Mouse (Mus musculus): ENCODE results near the gene Msx1. TPM values are rescaled to one million over a fixed set of nuclear protein-coding genes. Genes with fewer than 3 reads are reported as not detected.

Msx1 gene
- polyA plus RNA-seq, 1 experiment from 2014 or later, result 13.3 TPM

- WGBS, result 2% methylated on average over 46 of the region's 46 CpGs
- Histone ChIP-seq H3K27ac (replicated peaks; ENCODE audit: low read depth, low read length) (no peak overlapping the region), H3K4me3 (replicated peaks; ENCODE audit: low read depth, low read length) (0 out of 2 replicates have a peak overlapping the region, but pooled peaks have one; percentile 5), H3K27me3 (ENCODE audit: control insufficient read depth, insufficient read depth, low read length) (peaks cover 74% of the 10 kb centered on the region), H3K4me1 (ENCODE audit: control insufficient read depth, insufficient read depth, low read length) (no peaks in the 10 kb centered on the region), H3K36me3 (ENCODE audit: control insufficient read depth, insufficient read depth, low read length) (no peaks in the 10 kb centered on the region), H3K9me3 (ENCODE audit: control insufficient read depth, low read length) (no peaks in the 10 kb centered on the region), H3K4me2 (ENCODE audit: low read length) (no peak overlapping the region), H3K9ac (replicated peaks; ENCODE audit: low read length) (no peak overlapping the region)
- DNase-seq (peak; percentile 64), ATAC-seq (ENCODE audit: low FRiP score, low TSS enrichment) (peak; percentile 11; the same call in 1 of the 2 replicates)
Measured at GRCm38 (mm10) chr5:37816907-37817657, 7.3 kb downstream of the Msx1 start.

DNA sequence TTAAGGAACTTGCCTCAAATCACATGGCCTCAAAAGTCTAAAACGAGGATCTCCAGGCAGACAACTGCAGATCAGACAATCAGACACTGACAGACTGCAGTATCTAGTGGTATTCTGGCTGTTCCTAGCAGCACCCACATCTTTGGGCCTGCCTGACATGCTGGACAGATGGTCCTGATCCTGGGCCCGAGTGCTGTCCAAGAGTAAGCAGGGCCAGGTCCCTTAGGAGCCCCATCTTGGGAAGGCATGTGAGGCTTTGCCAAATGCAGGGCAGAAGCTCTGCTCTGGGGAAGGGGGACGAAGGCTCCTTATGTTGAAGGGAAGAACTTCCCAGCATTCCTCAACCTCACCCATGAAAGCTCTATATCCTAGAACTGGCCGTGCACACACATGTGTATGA lies 8.5 kb downstream of the Msx1 start:
- peaks cover 67% of the 10 kb centered on the region for H3K27me3 ChIP-seq (ENCODE audit: control insufficient read depth, insufficient read depth, low read length)
- WGBS, result 81% methylated on average over 4 of the region's 4 CpGs
- ATAC-seq (ENCODE audit: low FRiP score, low TSS enrichment), result no peak

GRCm38 (mm10) chr5:37814169-37814568 lies 10.2 kb downstream of the Msx1 start:
- H3K27me3 ChIP-seq (ENCODE audit: control insufficient read depth, insufficient read depth, low read length), result peaks cover 52% of the 10 kb centered on the region
- no peak for DNase-seq
- H3K36me3 ChIP-seq (ENCODE audit: control insufficient read depth, insufficient read depth, low read length), result no peaks in the 10 kb centered on the region
- no peak overlapping the region for H3K27ac ChIP-seq (replicated peaks; ENCODE audit: low read depth, low read length)
- H3K9me3 ChIP-seq (ENCODE audit: control insufficient read depth, low read length), result no peaks in the 10 kb centered on the region
- H3K4me1 ChIP-seq (ENCODE audit: control insufficient read depth, insufficient read depth, low read length), result no peaks in the 10 kb centered on the region
- no peak overlapping the region for H3K9ac ChIP-seq (replicated peaks; ENCODE audit: low read length)
- no peak overlapping the region for H3K4me2 ChIP-seq (ENCODE audit: low read length)
- no peak overlapping the region for H3K4me3 ChIP-seq (replicated peaks; ENCODE audit: low read depth, low read length)
- ATAC-seq (ENCODE audit: low FRiP score, low TSS enrichment), result no peak

More for the DNA sequence above, 8.5 kb downstream of the Msx1 start:
- Histone ChIP-seq H3K4me1 (ENCODE audit: control insufficient read depth, insufficient read depth, low read length) (no peaks in the 10 kb centered on the region), H3K4me3 (replicated peaks; ENCODE audit: low read depth, low read length) (no peak overlapping the region), H3K9me3 (ENCODE audit: control insufficient read depth, low read length) (no peaks in the 10 kb centered on the region), H3K36me3 (ENCODE audit: control insufficient read depth, insufficient read depth, low read length) (no peaks in the 10 kb centered on the region), H3K9ac (replicated peaks; ENCODE audit: low read length) (no peak overlapping the region), H3K27ac (replicated peaks; ENCODE audit: low read depth, low read length) (no peak overlapping the region), H3K4me2 (ENCODE audit: low read length) (no peak overlapping the region)
- DNase-seq, result no peak

- no peak for ATAC-seq (ENCODE audit: low FRiP score, low TSS enrichment)
- Histone ChIP-seq H3K4me3 (replicated peaks; ENCODE audit: low read depth, low read length) (no peak overlapping the region), H3K36me3 (ENCODE audit: control insufficient read depth, insufficient read depth, low read length) (no peaks in the 10 kb centered on the region), H3K9me3 (ENCODE audit: control insufficient read depth, low read length) (no peaks in the 10 kb centered on the region), H3K4me1 (ENCODE audit: control insufficient read depth, insufficient read depth, low read length) (no peaks in the 10 kb centered on the region), H3K27me3 (ENCODE audit: control insufficient read depth, insufficient read depth, low read length) (no peaks in the 10 kb centered on the region), H3K9ac (replicated peaks; ENCODE audit: low read length) (no peak overlapping the region), H3K4me2 (ENCODE audit: low read length) (no peak overlapping the region), H3K27ac (replicated peaks; ENCODE audit: low read depth, low read length) (no peak overlapping the region)
- WGBS, result 89% methylated on average over 6 of the region's 6 CpGs
- no peak for DNase-seq
Measured at GRCm38 (mm10) chr5:37805291-37805690, 19.1 kb downstream of the Msx1 start.

- no peak overlapping the region for H3K4me2 ChIP-seq (ENCODE audit: low read length)
- H3K4me3 ChIP-seq (replicated peaks; ENCODE audit: low read depth, low read length), result no peak overlapping the region
- H3K27ac ChIP-seq (replicated peaks; ENCODE audit: low read depth, low read length), result no peak overlapping the region
- H3K27me3 ChIP-seq (ENCODE audit: control insufficient read depth, insufficient read depth, low read length), result no peaks in the 10 kb centered on the region
- no peak overlapping the region for H3K9ac ChIP-seq (replicated peaks; ENCODE audit: low read length)
- H3K4me1 ChIP-seq (ENCODE audit: control insufficient read depth, insufficient read depth, low read length), result no peaks in the 10 kb centered on the region
- no peaks in the 10 kb centered on the region for H3K36me3 ChIP-seq (ENCODE audit: control insufficient read depth, insufficient read depth, low read length)
- DNase-seq (no peak), ATAC-seq (ENCODE audit: low FRiP score, low TSS enrichment) (no peak)
- 68% methylated on average over 8 of the region's 8 CpGs for WGBS
- H3K9me3 ChIP-seq (ENCODE audit: control insufficient read depth, low read length), result no peaks in the 10 kb centered on the region
Measured at GRCm38 (mm10) chr5:37804512-37805118, 19.8 kb downstream of the Msx1 start.

- Histone ChIP-seq H3K9ac (replicated peaks; ENCODE audit: low read length) (no peak overlapping the region), H3K9me3 (ENCODE audit: control insufficient read depth, low read length) (no peaks in the 10 kb centered on the region), H3K27ac (replicated peaks; ENCODE audit: low read depth, low read length) (no peak overlapping the region), H3K4me2 (ENCODE audit: low read length) (no peak overlapping the region), H3K4me3 (replicated peaks; ENCODE audit: low read depth, low read length) (no peak overlapping the region), H3K36me3 (ENCODE audit: control insufficient read depth, insufficient read depth, low read length) (no peaks in the 10 kb centered on the region), H3K4me1 (ENCODE audit: control insufficient read depth, insufficient read depth, low read length) (no peaks in the 10 kb centered on the region), H3K27me3 (ENCODE audit: control insufficient read depth, insufficient read depth, low read length) (no peaks in the 10 kb centered on the region)
- WGBS, result 75% methylated on average over 6 of the region's 6 CpGs
- ATAC-seq (ENCODE audit: low FRiP score, low TSS enrichment) (no peak), DNase-seq (no peak)
Measured at GRCm38 (mm10) chr5:37797251-37797650, 27.1 kb downstream of the Msx1 start.

- 76% methylated on average over 5 of the region's 5 CpGs for WGBS
- ATAC-seq (ENCODE audit: low FRiP score, low TSS enrichment), result no peak
- H3K4me3 ChIP-seq (replicated peaks; ENCODE audit: low read depth, low read length), result no peak overlapping the region
Measured at GRCm38 (mm10) chr5:37796751-37797150, 27.6 kb downstream of the Msx1 start.

GRCm38 (mm10) chr5:37795691-37796090 lies 28.7 kb downstream of the Msx1 start:
- no peaks in the 10 kb centered on the region for H3K36me3 ChIP-seq (ENCODE audit: control insufficient read depth, insufficient read depth, low read length)
- H3K27ac ChIP-seq (replicated peaks; ENCODE audit: low read depth, low read length), result no peak overlapping the region
- 95% methylated on average over 6 of the region's 6 CpGs for WGBS
- DNase-seq (no peak), ATAC-seq (ENCODE audit: low FRiP score, low TSS enrichment) (no peak)
- no peaks in the 10 kb centered on the region for H3K27me3 ChIP-seq (ENCODE audit: control insufficient read depth, insufficient read depth, low read length)
- no peak overlapping the region for H3K4me2 ChIP-seq (ENCODE audit: low read length)
- H3K4me3 ChIP-seq (replicated peaks; ENCODE audit: low read depth, low read length), result no peak overlapping the region
- H3K9ac ChIP-seq (replicated peaks; ENCODE audit: low read length), result no peak overlapping the region
- H3K4me1 ChIP-seq (ENCODE audit: control insufficient read depth, insufficient read depth, low read length), result no peaks in the 10 kb centered on the region
- H3K9me3 ChIP-seq (ENCODE audit: control insufficient read depth, low read length), result no peaks in the 10 kb centered on the region

More at GRCm38 (mm10) chr5:37796751-37797150, 27.6 kb downstream of the Msx1 start:
- Histone ChIP-seq H3K27ac (replicated peaks; ENCODE audit: low read depth, low read length) (no peak overlapping the region), H3K4me1 (ENCODE audit: control insufficient read depth, insufficient read depth, low read length) (no peaks in the 10 kb centered on the region), H3K27me3 (ENCODE audit: control insufficient read depth, insufficient read depth, low read length) (no peaks in the 10 kb centered on the region), H3K9ac (replicated peaks; ENCODE audit: low read length) (no peak overlapping the region), H3K36me3 (ENCODE audit: control insufficient read depth, insufficient read depth, low read length) (no peaks in the 10 kb centered on the region), H3K9me3 (ENCODE audit: control insufficient read depth, low read length) (no peaks in the 10 kb centered on the region), H3K4me2 (ENCODE audit: low read length) (no peak overlapping the region)
- no peak for DNase-seq

- H3K27me3 ChIP-seq (ENCODE audit: control insufficient read depth, insufficient read depth, low read length), result no peaks in the 10 kb centered on the region
- 56% methylated on average over 5 of the region's 5 CpGs for WGBS
- no peak overlapping the region for H3K4me2 ChIP-seq (ENCODE audit: low read length)
- no peaks in the 10 kb centered on the region for H3K4me1 ChIP-seq (ENCODE audit: control insufficient read depth, insufficient read depth, low read length)
- DNase-seq (no peak), ATAC-seq (ENCODE audit: low FRiP score, low TSS enrichment) (no peak)
- H3K9ac ChIP-seq (replicated peaks; ENCODE audit: low read length), result no peak overlapping the region
- no peak overlapping the region for H3K4me3 ChIP-seq (replicated peaks; ENCODE audit: low read depth, low read length)
- H3K9me3 ChIP-seq (ENCODE audit: control insufficient read depth, low read length), result no peaks in the 10 kb centered on the region
- H3K36me3 ChIP-seq (ENCODE audit: control insufficient read depth, insufficient read depth, low read length), result no peaks in the 10 kb centered on the region
- no peak overlapping the region for H3K27ac ChIP-seq (replicated peaks; ENCODE audit: low read depth, low read length)
Measured at GRCm38 (mm10) chr5:37792154-37792553, 32.2 kb downstream of the Msx1 start.
